17 mouse cellular contexts compared by ENCODE assay signal in genomic region chr7:24525686-24526420, GRCm38 (mm10). TPM values are rescaled to one million over a fixed set of nuclear protein-coding genes. Genes with fewer than 3 reads are reported as not detected.
DNase-seq lines count a peak whose midpoint lies in the region; ATAC-seq lines count a peak whose summit lies in the region.
"Had no signal": no experiment of that assay in that cellular context is flagged by ENCODE, and none has a peak within 500 bp of the region (broad histone marks: within the 10 kb centered on the region; RNA-seq: fewer than 3 reads in every experiment).

No protein-coding gene starts in this region.

- no peak overlapping the region for H3K9ac ChIP-seq in forebrain, embryonic 16.5 days (replicated peaks; ENCODE audit: low read depth, low read length)
- H3K9ac ChIP-seq in forebrain, embryonic 13.5 days, result no peak overlapping the region
- no peak overlapping the region for H3K9ac ChIP-seq in midbrain, embryonic 15.5 days
- H3K9ac ChIP-seq: heart, embryonic 15.5 days; lung, embryonic 14.5 days; midbrain, embryonic 13.5 days had no signal

- no peaks in the 10 kb centered on the region for H3K9me3 ChIP-seq in forebrain, embryonic 16.5 days (ENCODE audit: control insufficient read depth, low read length)
- H3K9me3 ChIP-seq in forebrain, embryonic 13.5 days (replicated peaks), result no peaks in the 10 kb centered on the region
- no peaks in the 10 kb centered on the region for H3K9me3 ChIP-seq in midbrain, embryonic 15.5 days
- H3K9me3 ChIP-seq: heart, embryonic 15.5 days; midbrain, embryonic 13.5 days had no signal

- H3K36me3 ChIP-seq in forebrain, embryonic 16.5 days (ENCODE audit: control insufficient read depth, insufficient read depth), result no peaks in the 10 kb centered on the region
- H3K36me3 ChIP-seq in forebrain, embryonic 13.5 days (ENCODE audit: poor library complexity, severe bottlenecking), result no peaks in the 10 kb centered on the region
- no peaks in the 10 kb centered on the region for H3K36me3 ChIP-seq in midbrain, embryonic 15.5 days (replicated peaks)
- H3K36me3 ChIP-seq: heart, embryonic 15.5 days; midbrain, embryonic 13.5 days had no signal

- whole genome bisulfite sequencing in forebrain, embryonic 16.5 days, result 77% methylated on average over 12 of the region's 12 CpGs
- WGBS in forebrain, embryonic 13.5 days, result 87% methylated on average over 12 of the region's 12 CpGs
- WGBS in midbrain, embryonic 15.5 days, result 91% methylated on average over 12 of the region's 12 CpGs

- no peak overlapping the region for H3K4me2 ChIP-seq in forebrain, embryonic 16.5 days (ENCODE audit: low read length)
- H3K4me2 ChIP-seq in forebrain, embryonic 13.5 days, result no peak overlapping the region
- H3K4me2 ChIP-seq in midbrain, embryonic 15.5 days, result no peak overlapping the region
- H3K4me2 ChIP-seq: heart, embryonic 15.5 days; liver, embryonic 11.5 days; lung, embryonic 14.5 days; midbrain, embryonic 13.5 days had no signal

- ATAC-seq in forebrain, embryonic 16.5 days, result no peak
- no peak for ATAC-seq in forebrain, embryonic 13.5 days
- ATAC-seq in midbrain, embryonic 15.5 days (replicated peaks), result no peak
- ATAC-seq: midbrain, embryonic 13.5 days had no signal

- H3K4me1 ChIP-seq in forebrain, embryonic 16.5 days (replicated peaks; ENCODE audit: control insufficient read depth, insufficient read depth, low read length), result peaks cover 13% of the 10 kb centered on the region
- peaks cover 10% of the 10 kb centered on the region for H3K4me1 ChIP-seq in forebrain, embryonic 13.5 days
- peaks cover 8% of the 10 kb centered on the region for H3K4me1 ChIP-seq in midbrain, embryonic 15.5 days

- DNase-seq in NIH3T3 (ENCODE audit: low read depth), result peak; percentile 59
- peak; percentile 75 to 81 for DNase-seq in cerebellum, adult 18-20 months
- DNase-seq in cerebellum, postnatal 36 days, result peak; percentile 78 to 79
- DNase-seq in ovary, postnatal 14 days (ENCODE audit: low spot score), result no peak
- no peak for DNase-seq in ovary, adult 18-20 months (ENCODE audit: low spot score)
- DNase-seq: gastrocnemius, postnatal 10 days; heart, adult 18-20 months; kidney, adult 18-20 months; kidney, postnatal 10 days; lung, embryonic 14.5 days had no signal

- peak overlapping the region; percentile 52 for H3K27ac ChIP-seq in forebrain, embryonic 16.5 days (ENCODE audit: low read length)
- H3K27ac ChIP-seq in forebrain, embryonic 13.5 days, result no peak overlapping the region
- H3K27ac ChIP-seq in midbrain, embryonic 15.5 days, result no peak overlapping the region
- H3K27ac ChIP-seq: heart, embryonic 15.5 days; macrophage; midbrain, embryonic 13.5 days had no signal

- no peaks in the 10 kb centered on the region for H3K27me3 ChIP-seq in forebrain, embryonic 16.5 days (replicated peaks; ENCODE audit: control insufficient read depth, insufficient read depth, low read length)
- H3K27me3 ChIP-seq in forebrain, embryonic 13.5 days, result no peaks in the 10 kb centered on the region
- H3K27me3 ChIP-seq in midbrain, embryonic 15.5 days (replicated peaks), result no peaks in the 10 kb centered on the region
- H3K27me3 ChIP-seq: heart, embryonic 15.5 days; midbrain, embryonic 13.5 days had no signal

- no peak overlapping the region for H3K4me3 ChIP-seq in forebrain, embryonic 16.5 days (replicated peaks; ENCODE audit: low read length)
- H3K4me3 ChIP-seq in forebrain, embryonic 13.5 days, result no peak overlapping the region
- no peak overlapping the region for H3K4me3 ChIP-seq in midbrain, embryonic 15.5 days
- H3K4me3 ChIP-seq: heart, embryonic 15.5 days; midbrain, embryonic 13.5 days had no signal

RNA-seq across cellular contexts. Expression of gene Irgq, which starts 4.6 kb away (rescaled TPM):
- polyA plus RNA-seq in forebrain, embryonic 16.5 days (2015; fragmentation: Nextera tagmentation; extraction: Ambion mirVana), result 26.4 and 26.5 TPM in 2 replicates
- 15.1 and 17.4 TPM in 2 replicates for polyA plus RNA-seq in forebrain, embryonic 13.5 days (2015; fragmentation: Nextera tagmentation; extraction: Ambion mirVana)
- 31.8 and 33.2 TPM in 2 replicates for polyA plus RNA-seq in midbrain, embryonic 15.5 days (2015; fragmentation: Nextera tagmentation; extraction: Ambion mirVana)

RNA-seq across cellular contexts. Expression of gene AC161166.1, which starts 13.6 kb away (rescaled TPM):
- polyA plus RNA-seq in forebrain, embryonic 16.5 days (2015; fragmentation: Nextera tagmentation; extraction: Ambion mirVana), result 1.2 and 1.9 TPM in 2 replicates
- 0.97 and 1.1 TPM in 2 replicates for polyA plus RNA-seq in forebrain, embryonic 13.5 days (2015; fragmentation: Nextera tagmentation; extraction: Ambion mirVana)
- 2.1 and 2.2 TPM in 2 replicates for polyA plus RNA-seq in midbrain, embryonic 15.5 days (2015; fragmentation: Nextera tagmentation; extraction: Ambion mirVana)
- polyA plus RNA-seq: liver, embryonic 11.5 days; macrophage had no signal

RNA-seq across cellular contexts. Expression of gene Zfp428, which starts 19.0 kb away (rescaled TPM):
- 267 and 282 TPM in 2 replicates for polyA plus RNA-seq in forebrain, embryonic 16.5 days (2015; fragmentation: Nextera tagmentation; extraction: Ambion mirVana)
- 214 and 220 TPM in 2 replicates for polyA plus RNA-seq in forebrain, embryonic 13.5 days (2015; fragmentation: Nextera tagmentation; extraction: Ambion mirVana)
- 336 and 344 TPM in 2 replicates for polyA plus RNA-seq in midbrain, embryonic 15.5 days (2015; fragmentation: Nextera tagmentation; extraction: Ambion mirVana)

RNA-seq across cellular contexts. Expression of gene Pinlyp, which starts 20.1 kb away (rescaled TPM):
- polyA plus RNA-seq in forebrain, embryonic 16.5 days (2015; fragmentation: Nextera tagmentation; extraction: Ambion mirVana), result not detected in 2 replicates
- not detected in 2 replicates for polyA plus RNA-seq in forebrain, embryonic 13.5 days (2015; fragmentation: Nextera tagmentation; extraction: Ambion mirVana)
- polyA plus RNA-seq in midbrain, embryonic 15.5 days (2015; fragmentation: Nextera tagmentation; extraction: Ambion mirVana), result not detected in 2 replicates
- polyA plus RNA-seq: heart, embryonic 15.5 days; liver, embryonic 11.5 days; lung, embryonic 14.5 days; macrophage; midbrain, embryonic 13.5 days had no signal

RNA-seq across cellular contexts. Expression of gene Xrcc1, which starts 20.2 kb away (rescaled TPM):
- 79.8 and 80.2 TPM in 2 replicates for polyA plus RNA-seq in forebrain, embryonic 16.5 days (2015; fragmentation: Nextera tagmentation; extraction: Ambion mirVana)
- 89.6 and 99.1 TPM in 2 replicates for polyA plus RNA-seq in forebrain, embryonic 13.5 days (2015; fragmentation: Nextera tagmentation; extraction: Ambion mirVana)
- polyA plus RNA-seq in midbrain, embryonic 15.5 days (2015; fragmentation: Nextera tagmentation; extraction: Ambion mirVana), result 67.1 and 76.5 TPM in 2 replicates

Comparison
In these comparisons a context has a peak if more than half of its experiments do, and no peak if none do; other contexts are left out.
1. DNase-seq: peak in NIH3T3 (single experiment), cerebellum, adult 18-20 months (2 of 2) and cerebellum, postnatal 36 days (2 of 2); none in ovary, postnatal 14 days (single experiment) and ovary, adult 18-20 months (single experiment).